Mouse (Mus musculus) heart, adult 2 months (tissue): ENCODE measurements at regions not wholly inside any gene's neighbourhood (a gene's known extent, or its start where the extent isn't known, plus 50 kb on each side); places are given as distances from the start of the nearest gene placed in this dataset.

ENCODE experiments used
- CTCF ChIP-seq: fragments of 200-600 bp; IDR thresholded peaks from 2 replicates; pipeline ENCODE4 v1.8.1; 2022; ENCODE audit warnings: antibody characterized with exemption, mild to moderate bottlenecking, moderate library complexity
- EP300 ChIP-seq: fragments of 200-500 bp; IDR thresholded peaks from 2 replicates; pipeline ENCODE4 v1.6.1; 2011; ENCODE audit warnings: low read depth, low read length, control low read depth; ENCODE audit not compliant: insufficient read depth
- POLR2A ChIP-seq: fragments of 200-500 bp; IDR thresholded peaks from 2 replicates; pipeline ENCODE4 v1.6.1; 2011; ENCODE audit warnings: mild to moderate bottlenecking, low read depth, low read length, control low read depth; ENCODE audit not compliant: insufficient read depth

DNA sequence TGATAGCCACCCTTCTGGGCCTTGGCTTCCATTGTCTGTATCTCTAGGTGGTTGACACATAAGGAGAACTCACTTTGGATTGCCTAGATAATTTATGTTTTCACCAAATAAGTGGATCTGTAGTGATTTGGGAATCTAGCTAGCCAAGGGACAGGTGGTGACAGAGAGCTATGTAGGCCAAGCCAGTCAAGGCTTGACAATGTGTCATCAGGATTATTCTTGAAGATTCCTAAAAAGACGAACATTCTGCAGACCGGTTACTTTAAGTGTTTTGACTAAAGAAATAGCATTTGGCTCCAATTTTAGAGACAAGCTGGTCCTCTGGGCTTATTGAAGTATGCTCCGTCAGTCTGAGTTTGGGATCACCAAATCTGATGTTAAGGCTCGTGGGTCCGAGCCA lies 100.1 kb upstream of the Tnp1 start:
- TF ChIP-seq EP300 (no peak), CTCF (no peak), POLR2A (no peak)
